Mouse (Mus musculus) kidney, adult 2 months (tissue): ENCODE measurements around the gene Gm12166.

Experiments
- CTCF ChIP-seq: fragments of 200-500 bp; conservative IDR thresholded peaks from 2 replicates; pipeline ENCODE4 v1.5.1; 2011; ENCODE audit warnings: low read depth, mild to moderate bottlenecking, control low read depth, low read length, moderate library complexity, mixed read lengths; ENCODE audit not compliant: insufficient read depth, insufficient read length
- POLR2A ChIP-seq: fragments of 200-500 bp; IDR thresholded peaks from one replicate; pipeline ENCODE4 v1.6.1; 2011; ENCODE audit warnings: low read depth, low read length, control low read depth

- TF ChIP-seq CTCF (no peak), POLR2A (no peak)
Observed at GRCm38 (mm10) chr11:46058916-46059315, 6.8 kb upstream of the Gm12166 start.
